Mouse (Mus musculus): ENCODE data around the gene Pelo. TPM values are rescaled to one million over a fixed set of nuclear protein-coding genes. Genes with fewer than 3 reads are reported as not detected.

Pelo gene
- polyA plus RNA-seq, 1 experiment from 2014 or later, result 4.5 TPM

GRCm38 (mm10) chr13:115067968-115068330 lies 22.0 kb downstream of the Pelo start:
- H3K9ac ChIP-seq, result no peak overlapping the region
- no peak overlapping the region for H3K4me2 ChIP-seq
- no peaks in the 10 kb centered on the region for H3K9me3 ChIP-seq
- H3K27me3 ChIP-seq, result no peaks in the 10 kb centered on the region
- H3K27ac ChIP-seq (replicated peaks), result no peak overlapping the region
- H3K4me1 ChIP-seq (replicated peaks), result no peaks in the 10 kb centered on the region
- no peak for ATAC-seq (ENCODE audit: low read depth)
- H3K4me3 ChIP-seq, result no peak overlapping the region
- WGBS, result 91% methylated on average over 1 of the region's 1 CpGs
- H3K36me3 ChIP-seq, result no peaks in the 10 kb centered on the region

GRCm38 (mm10) chr13:115067324-115067967 lies 22.5 kb downstream of the Pelo start:
- H3K9me3 ChIP-seq, result no peaks in the 10 kb centered on the region
- no peak overlapping the region for H3K9ac ChIP-seq
- no peaks in the 10 kb centered on the region for H3K27me3 ChIP-seq
- 68% methylated on average over 4 of the region's 4 CpGs for WGBS
- no peak overlapping the region for H3K4me2 ChIP-seq
- no peaks in the 10 kb centered on the region for H3K36me3 ChIP-seq
- no peak for ATAC-seq (ENCODE audit: low read depth)
- H3K27ac ChIP-seq (replicated peaks), result no peak overlapping the region
- no peak overlapping the region for H3K4me3 ChIP-seq
- no peaks in the 10 kb centered on the region for H3K4me1 ChIP-seq (replicated peaks)

GRCm38 (mm10) chr13:115057555-115057954 lies 32.4 kb downstream of the Pelo start:
- H3K4me2 ChIP-seq, result no peak overlapping the region
- no peak overlapping the region for H3K9ac ChIP-seq
- no peaks in the 10 kb centered on the region for H3K36me3 ChIP-seq
- H3K4me1 ChIP-seq (replicated peaks), result peaks cover 11% of the 10 kb centered on the region
- no peak for ATAC-seq (ENCODE audit: low read depth)
- WGBS, result 87% methylated on average over 5 of the region's 5 CpGs
- no peaks in the 10 kb centered on the region for H3K27me3 ChIP-seq
- no peak overlapping the region for H3K4me3 ChIP-seq
- H3K27ac ChIP-seq (replicated peaks), result no peak overlapping the region
- no peaks in the 10 kb centered on the region for H3K9me3 ChIP-seq

GRCm38 (mm10) chr13:115054783-115055182 lies 35.2 kb downstream of the Pelo start:
- peaks cover 11% of the 10 kb centered on the region for H3K4me1 ChIP-seq (replicated peaks)
- H3K4me3 ChIP-seq, result no peak overlapping the region
- ATAC-seq (ENCODE audit: low read depth), result no peak
- no peak overlapping the region for H3K27ac ChIP-seq (replicated peaks)
- WGBS, result 17% methylated on average over 9 of the region's 9 CpGs
- H3K27me3 ChIP-seq, result no peaks in the 10 kb centered on the region
- no peak overlapping the region for H3K9ac ChIP-seq
- no peaks in the 10 kb centered on the region for H3K9me3 ChIP-seq
- no peaks in the 10 kb centered on the region for H3K36me3 ChIP-seq
- peak overlapping the region; percentile 17; the same call in 1 of the 2 replicates for H3K4me2 ChIP-seq

- H3K27me3 ChIP-seq, result no peaks in the 10 kb centered on the region
- H3K27ac ChIP-seq (replicated peaks), result no peak overlapping the region
- H3K9ac ChIP-seq, result no peak overlapping the region
- WGBS, result 59% methylated on average over 7 of the region's 7 CpGs
- peaks cover 11% of the 10 kb centered on the region for H3K4me1 ChIP-seq (replicated peaks)
- no peaks in the 10 kb centered on the region for H3K9me3 ChIP-seq
- H3K36me3 ChIP-seq, result no peaks in the 10 kb centered on the region
- H3K4me3 ChIP-seq, result no peak overlapping the region
- ATAC-seq (ENCODE audit: low read depth), result no peak
- no peak overlapping the region for H3K4me2 ChIP-seq
Observed at GRCm38 (mm10) chr13:115052568-115052967, 37.4 kb downstream of the Pelo start.

- Histone ChIP-seq H3K27me3 (no peaks in the 10 kb centered on the region), H3K9ac (no peak overlapping the region), H3K9me3 (no peaks in the 10 kb centered on the region), H3K4me2 (no peak overlapping the region), H3K27ac (replicated peaks) (no peak overlapping the region), H3K36me3 (no peaks in the 10 kb centered on the region), H3K4me3 (no peak overlapping the region), H3K4me1 (replicated peaks) (peaks cover 11% of the 10 kb centered on the region)
- WGBS, result 74% methylated on average over 13 of the region's 13 CpGs
- ATAC-seq (ENCODE audit: low read depth), result no peak
Observed at GRCm38 (mm10) chr13:115050660-115051559, 39.1 kb downstream of the Pelo start.

GRCm38 (mm10) chr13:115042652-115043051 lies 47.3 kb downstream of the Pelo start:
- Histone ChIP-seq H3K9me3 (no peaks in the 10 kb centered on the region), H3K4me2 (no peak overlapping the region), H3K9ac (no peak overlapping the region), H3K4me1 (replicated peaks) (no peaks in the 10 kb centered on the region), H3K36me3 (no peaks in the 10 kb centered on the region), H3K27me3 (no peaks in the 10 kb centered on the region), H3K4me3 (no peak overlapping the region), H3K27ac (replicated peaks) (no peak overlapping the region)
- 73% methylated on average over 2 of the region's 2 CpGs for WGBS
- ATAC-seq (ENCODE audit: low read depth), result no peak

Other genes starting within 250 kb of the Pelo start
- 2.0 and 2.9 TPM in 2 replicates for gene Itga2, start 158.1 kb downstream of the Pelo start, polyA plus RNA-seq (2015; fragmentation: Nextera tagmentation; extraction: Ambion mirVana)
- gene Gm49395, start 11.7 kb upstream of the Pelo start, polyA plus RNA-seq (2015; fragmentation: Nextera tagmentation; extraction: Ambion mirVana), result 2.6 TPM in 2 replicates
- 8.4 and 8.8 TPM in 2 replicates for gene Itga1, start 11.8 kb upstream of the Pelo start, polyA plus RNA-seq (2015; fragmentation: Nextera tagmentation; extraction: Ambion mirVana)

Data from neural tube, embryonic 13.5 days (tissue).